Mouse (Mus musculus): ENCODE measurements around the gene Mob3b. TPM values are rescaled to one million over a fixed set of nuclear protein-coding genes. Genes with fewer than 3 reads are reported as not detected.

The Mob3b gene
- polyA plus RNA-seq (2012; fragmentation: generic; extraction: Trizol): under 1 TPM; 0.08 to 0.33 TPM

DNA sequence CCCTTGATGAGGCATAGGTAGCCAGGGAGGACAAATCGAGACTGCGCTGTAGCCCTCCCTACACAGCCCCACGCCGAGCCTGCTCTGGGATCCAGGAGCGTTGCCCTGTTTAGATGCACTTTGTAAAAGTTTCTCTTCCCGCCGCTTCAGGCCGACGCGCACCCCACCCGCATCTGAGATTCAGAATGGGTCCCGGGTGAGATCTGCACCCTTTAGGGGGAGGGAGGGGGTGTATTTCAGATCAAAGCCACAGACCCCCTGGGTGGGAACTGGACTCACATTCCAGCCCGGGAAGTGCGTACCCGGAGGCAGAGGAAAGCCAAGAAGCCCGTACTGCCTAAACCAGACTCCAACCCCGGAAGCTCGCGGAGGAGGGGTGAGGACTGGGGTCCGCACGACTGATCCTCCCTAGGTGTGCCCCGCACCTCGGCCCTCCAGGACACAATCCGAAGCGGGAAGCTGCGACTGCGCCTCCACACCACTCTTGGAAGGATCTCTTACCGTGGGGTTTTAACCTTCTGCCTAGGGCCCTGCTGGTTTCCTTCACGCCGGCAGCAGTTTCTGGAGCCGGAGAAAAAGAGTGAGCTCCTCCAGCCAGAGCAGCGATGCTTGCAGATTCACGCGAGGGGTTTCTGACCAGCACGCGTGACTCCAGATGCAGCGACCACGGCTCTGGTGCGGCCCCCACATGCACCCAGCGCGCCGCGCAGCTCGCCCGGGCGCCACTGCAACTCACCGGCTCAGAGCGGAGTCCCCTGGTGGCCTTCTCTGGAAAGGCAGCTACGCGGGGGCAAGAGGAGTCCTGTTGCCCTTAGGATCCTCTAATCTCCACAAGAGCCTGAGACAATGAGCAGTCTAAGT is at the start of gene Mob3b:
Mob3b (minus strand) TSS at position 734 of the 861 bp plus-strand sequence.

DNA sequence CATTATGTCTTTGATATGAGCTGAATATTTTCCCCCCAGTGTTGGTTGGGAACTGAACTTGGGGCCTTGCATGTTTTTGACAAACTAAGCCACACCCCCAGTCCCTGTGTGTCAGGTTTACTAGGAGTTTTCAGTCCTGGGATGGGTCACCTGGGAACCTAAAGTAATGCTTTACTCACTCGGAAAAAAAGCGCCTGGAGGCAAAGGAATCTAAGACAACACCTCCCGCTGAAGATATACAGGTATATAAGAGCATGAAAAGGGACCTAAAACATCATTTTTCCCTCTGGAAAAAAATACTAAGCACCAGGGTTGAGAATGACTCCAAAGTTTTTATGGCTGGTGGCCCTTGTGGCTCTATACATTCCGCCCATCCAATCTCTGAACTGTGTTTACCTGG is 5.5 kb downstream of the Mob3b start, which contains the start of gene Ifnk:
Ifnk (plus strand) TSS at position 301 of the 400 bp plus-strand sequence.

Other genes starting within 250 kb of the Mob3b start
- gene Ifnk, start 5.4 kb downstream of the Mob3b start, polyA plus RNA-seq (2012; fragmentation: generic; extraction: Trizol): not detected
- 1 to 10 TPM in 1 of 2 experiments, under 1 TPM in 1; 0.46 to 4.8 TPM for gene C9orf72, start 68.7 kb upstream of the Mob3b start, polyA plus RNA-seq (2012; fragmentation: generic; extraction: Trizol)

Measured in C3H10T1/2 (cell line).